Mouse (Mus musculus) heart, embryonic 13.5 days (tissue): Measurements from ENCODE around the gene Epyc. TPM values are rescaled to one million over a fixed set of nuclear protein-coding genes. Genes with fewer than 3 reads are reported as not detected.
A peak's percentile ranks its signal among the peaks of the same experiment; 100 is the strongest.

Experiments used
- ATAC-seq: fragments of 200-750 bp; cut with Nextera tagmentation; 2 replicates; pipeline ENCODE4 v1.8.0; 2017; ENCODE audit warnings: moderate TSS enrichment; ENCODE audit not compliant: insufficient number of reproducible peaks, low FRiP score, low TSS enrichment; ENCODE audit errors: extremely low read depth
- H3K27ac ChIP-seq: fragments of 300-500 bp; sonication (generic); replicated peaks from 2 replicates; pipeline ENCODE4 v1.5.1; 2015; ENCODE audit warnings: moderate library complexity, mild to moderate bottlenecking, inconsistent platforms
- H3K27me3 ChIP-seq: fragments of 300-500 bp; sonication (generic); replicated peaks from 2 replicates; pipeline ENCODE4 v1.6.1; 2015; ENCODE audit warnings: mild to moderate bottlenecking, inconsistent platforms
- H3K36me3 ChIP-seq: fragments of 300-500 bp; sonication (generic); 2 replicates; pipeline ENCODE4 v1.6.1; 2015; ENCODE audit warnings: mild to moderate bottlenecking, inconsistent platforms
- H3K4me1 ChIP-seq: fragments of 300-500 bp; sonication (generic); 2 replicates; pipeline ENCODE4 v1.6.1; 2015; ENCODE audit warnings: inconsistent platforms
- H3K4me2 ChIP-seq: fragments of 300-500 bp; sonication (generic); 2 replicates; pipeline ENCODE4 v1.6.1; 2015; ENCODE audit warnings: inconsistent platforms, mild to moderate bottlenecking, moderate library complexity
- H3K4me3 ChIP-seq: fragments of 300-500 bp; sonication (generic); 2 replicates; pipeline ENCODE4 v1.5.1; 2015; ENCODE audit warnings: moderate library complexity, mild to moderate bottlenecking, inconsistent platforms
- H3K9ac ChIP-seq: fragments of 300-500 bp; sonication (generic); 2 replicates; pipeline ENCODE4 v1.6.1; 2015; ENCODE audit warnings: inconsistent platforms, mild to moderate bottlenecking, moderate library complexity
- H3K9me3 ChIP-seq: fragments of 300-500 bp; sonication (generic); 2 replicates; pipeline ENCODE4 v1.6.1; 2016; ENCODE audit warnings: inconsistent platforms
- WGBS: fragments of 180-500 bp; shearing (Covaris S2); methylation state at CpG from one replicate; pipeline ENCODE4 v1.1.7; 2015; ENCODE audit warnings: mixed read lengths; 5-methylcytosine and 5-hydroxymethylcytosine counted together
- polyA plus RNA-seq: library from polyadenylated mRNA; unstranded; fragments of >200 nt; fragmentation: Nextera tagmentation; extraction: Ambion mirVana; gene quantifications from 2 replicates; pipeline ENCODE4 v1.2.1, GENCODE M21; 2015

Epyc gene
- polyA plus RNA-seq, 1 experiment from 2014 or later, result 0.76 TPM

DNA sequence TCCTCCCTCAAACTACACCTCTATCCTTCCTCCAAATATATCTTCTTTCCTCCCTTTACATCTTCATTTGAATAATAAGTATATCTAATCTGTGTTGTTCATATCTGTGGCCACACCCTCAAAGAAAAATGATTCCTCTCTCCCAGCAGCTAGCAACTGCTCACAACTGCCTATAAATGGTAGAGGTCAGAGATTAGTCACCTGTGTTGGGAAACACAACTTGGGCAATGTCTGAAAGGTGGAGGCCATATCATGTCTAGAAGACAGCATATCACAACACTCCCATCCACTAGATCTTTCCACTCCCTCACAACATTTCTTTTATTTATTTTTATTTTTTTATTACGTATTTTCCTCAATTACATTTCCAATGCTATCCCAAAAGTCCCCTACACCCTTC lies 15.6 kb downstream of the Epyc start:
- Histone ChIP-seq H3K9ac (no peak overlapping the region), H3K27me3 (no peaks in the 10 kb centered on the region), H3K27ac (no peak overlapping the region), H3K36me3 (no peaks in the 10 kb centered on the region), H3K4me3 (no peak overlapping the region), H3K9me3 (no peaks in the 10 kb centered on the region), H3K4me2 (no peak overlapping the region), H3K4me1 (no peaks in the 10 kb centered on the region)
- 61% methylated on average over 1 of the region's 1 CpGs for WGBS
- no peak for ATAC-seq

DNA sequence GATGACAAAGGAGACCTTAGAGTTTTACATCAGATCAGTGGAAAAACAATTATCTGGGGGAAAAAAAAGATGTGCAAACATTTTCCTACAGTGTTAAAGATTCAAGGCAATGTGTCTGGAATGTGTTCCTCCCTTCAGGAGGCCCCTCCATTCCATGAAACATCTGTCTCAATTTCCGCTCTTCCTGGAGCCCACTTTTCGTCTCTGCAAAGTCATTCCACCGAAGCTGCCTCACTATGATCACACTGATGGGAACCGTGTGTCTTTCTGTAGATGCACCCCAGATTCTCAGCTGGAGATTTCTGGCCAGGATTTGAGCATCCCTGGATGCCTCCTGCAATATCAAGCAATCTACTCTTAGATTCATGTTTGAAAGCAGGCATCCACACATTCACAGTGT lies 24.8 kb downstream of the Epyc start:
- Histone ChIP-seq H3K27me3 (no peaks in the 10 kb centered on the region), H3K9me3 (no peaks in the 10 kb centered on the region), H3K4me2 (no peak overlapping the region), H3K36me3 (no peaks in the 10 kb centered on the region), H3K4me3 (no peak overlapping the region), H3K4me1 (0 out of 2 replicates have a peak, but pooled peaks cover 8% of the 10 kb centered on the region), H3K9ac (no peak overlapping the region), H3K27ac (no peak overlapping the region; the same call in 1 of the 2 replicates)
- ATAC-seq, result no peak
- WGBS, result 54% methylated on average over 4 of the region's 4 CpGs

DNA sequence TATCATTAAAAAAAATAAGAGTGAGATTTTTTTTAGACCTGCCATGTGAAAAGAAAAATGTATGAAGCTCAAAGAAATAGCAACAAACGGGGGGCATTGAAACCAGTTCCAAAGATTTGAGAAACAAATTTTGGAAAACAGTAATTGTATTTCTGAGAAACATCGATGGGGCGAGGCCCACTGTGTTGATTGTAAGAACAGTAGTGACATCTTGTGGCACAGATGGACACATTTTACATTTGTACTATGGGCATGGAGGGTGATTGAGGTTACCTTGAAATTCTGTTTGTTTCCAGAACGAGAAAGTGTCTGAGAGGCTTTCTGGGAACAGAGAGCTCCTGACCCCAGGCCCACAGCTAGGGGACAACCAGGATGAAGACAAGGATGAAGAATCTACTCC lies 26.3 kb downstream of the Epyc start:
- ATAC-seq, result no peak
- WGBS, result 48% methylated on average over 4 of the region's 4 CpGs

DNA sequence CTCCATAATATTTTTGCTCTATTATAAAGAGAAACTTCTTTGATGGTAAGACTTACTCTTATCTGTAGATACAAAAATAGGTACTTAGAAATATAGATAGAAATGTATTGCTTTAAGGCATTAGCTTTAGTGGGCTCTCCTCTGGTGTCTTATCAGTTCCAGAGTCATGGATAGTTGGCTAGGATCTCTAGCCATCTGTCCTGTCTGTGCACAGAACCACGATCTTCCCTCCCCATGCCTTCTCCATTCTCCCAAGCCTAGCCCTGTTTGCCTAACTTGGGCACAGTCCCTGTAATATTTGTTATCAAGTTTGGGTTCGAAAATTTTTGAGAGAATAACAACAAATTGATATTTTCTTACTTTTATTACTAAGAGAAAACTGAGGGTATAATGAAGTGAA lies 29.4 kb downstream of the Epyc start:
- no peaks in the 10 kb centered on the region for H3K36me3 ChIP-seq
- H3K9me3 ChIP-seq, result no peaks in the 10 kb centered on the region
- WGBS, result 41% methylated on average over 2 of the region's 2 CpGs
- H3K4me3 ChIP-seq, result no peak overlapping the region
- H3K27ac ChIP-seq, result no peak overlapping the region
- 0 out of 2 replicates have a peak, but pooled peaks cover 7% of the 10 kb centered on the region for H3K4me1 ChIP-seq
- no peak overlapping the region for H3K4me2 ChIP-seq
- no peak for ATAC-seq
- H3K9ac ChIP-seq, result no peak overlapping the region
- no peaks in the 10 kb centered on the region for H3K27me3 ChIP-seq

More for the DNA sequence above, 26.3 kb downstream of the Epyc start:
- H3K4me1 ChIP-seq, result 0 out of 2 replicates have a peak, but pooled peaks cover 8% of the 10 kb centered on the region
- no peak overlapping the region for H3K4me3 ChIP-seq
- no peaks in the 10 kb centered on the region for H3K36me3 ChIP-seq
- H3K9ac ChIP-seq, result no peak overlapping the region
- H3K9me3 ChIP-seq, result no peaks in the 10 kb centered on the region
- H3K27me3 ChIP-seq, result no peaks in the 10 kb centered on the region
- H3K4me2 ChIP-seq, result no peak overlapping the region
- H3K27ac ChIP-seq, result no peak overlapping the region

DNA sequence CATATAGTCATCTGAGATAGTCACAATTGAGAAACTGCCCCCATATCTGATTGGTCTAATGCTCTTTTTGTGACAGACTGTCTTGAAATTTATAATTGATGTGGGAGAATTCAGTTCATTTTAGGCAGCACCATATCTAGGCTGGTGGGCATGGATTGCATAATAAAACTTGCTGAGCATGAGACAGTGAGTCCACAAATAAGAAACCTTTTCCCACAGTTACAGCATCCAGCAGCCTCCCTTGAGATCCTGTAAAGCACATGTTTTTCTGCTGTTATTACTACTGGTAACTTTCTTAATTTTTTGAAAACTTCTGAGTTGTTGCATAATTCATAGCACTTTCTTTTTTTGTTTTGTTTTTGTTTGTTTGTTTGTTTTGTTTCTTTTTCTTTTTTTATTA lies 39.1 kb downstream of the Epyc start:
- Histone ChIP-seq H3K9me3 (no peaks in the 10 kb centered on the region), H3K27me3 (no peaks in the 10 kb centered on the region), H3K36me3 (no peaks in the 10 kb centered on the region), H3K9ac (no peak overlapping the region), H3K4me1 (no peaks in the 10 kb centered on the region), H3K4me3 (no peak overlapping the region), H3K27ac (no peak overlapping the region), H3K4me2 (no peak overlapping the region)
- ATAC-seq, result no peak

DNA sequence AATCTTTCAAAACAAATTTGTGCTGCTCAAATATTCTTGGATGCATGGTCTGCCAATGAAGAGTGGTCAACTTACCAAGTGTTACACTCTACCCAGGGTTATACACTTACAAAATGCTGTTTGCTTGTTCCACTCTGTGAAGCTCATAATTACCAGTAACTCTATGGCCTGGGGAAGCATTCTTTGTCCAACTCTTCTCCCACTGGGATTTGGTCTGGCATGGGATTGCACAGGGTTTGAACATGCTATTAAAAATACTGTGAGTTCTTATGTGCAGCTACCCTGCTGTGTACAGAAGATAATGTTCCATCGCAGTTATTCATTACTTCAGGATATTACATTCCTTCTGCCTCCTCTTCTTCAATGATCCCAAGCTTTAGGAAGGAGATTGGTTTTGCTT lies 43.3 kb downstream of the Epyc start:
- Histone ChIP-seq H3K9ac (no peak overlapping the region), H3K4me3 (no peak overlapping the region), H3K36me3 (no peaks in the 10 kb centered on the region), H3K27ac (no peak overlapping the region), H3K4me2 (no peak overlapping the region), H3K4me1 (no peaks in the 10 kb centered on the region), H3K9me3 (no peaks in the 10 kb centered on the region), H3K27me3 (no peaks in the 10 kb centered on the region)
- no peak for ATAC-seq
- WGBS, result 79% methylated on average over 1 of the region's 1 CpGs

DNA sequence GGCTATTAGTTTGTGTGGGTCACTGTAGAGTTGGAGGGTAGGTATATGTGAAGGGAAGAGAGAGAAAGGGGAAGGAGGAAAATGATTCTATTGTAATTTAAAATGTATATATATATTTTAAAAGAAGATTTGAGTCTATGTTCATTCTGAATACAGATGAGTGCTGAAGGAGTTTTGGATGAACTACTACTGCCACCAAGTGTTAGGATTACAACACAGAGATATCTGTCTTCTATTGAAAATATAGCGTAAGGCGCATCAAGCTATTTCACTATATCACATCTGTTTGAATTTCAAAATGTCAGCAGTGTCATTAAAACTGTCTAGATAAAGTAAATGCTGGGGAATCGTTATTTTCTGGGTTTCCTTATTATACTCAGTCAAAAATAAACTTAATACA lies 45.6 kb downstream of the Epyc start:
- no peak for ATAC-seq
- 68% methylated on average over 3 of the region's 3 CpGs for WGBS
- Histone ChIP-seq H3K9ac (no peak overlapping the region), H3K36me3 (no peaks in the 10 kb centered on the region), H3K4me3 (no peak overlapping the region), H3K27me3 (no peaks in the 10 kb centered on the region), H3K9me3 (peaks cover 11% of the 10 kb centered on the region), H3K4me2 (no peak overlapping the region), H3K27ac (no peak overlapping the region), H3K4me1 (no peaks in the 10 kb centered on the region)

DNA sequence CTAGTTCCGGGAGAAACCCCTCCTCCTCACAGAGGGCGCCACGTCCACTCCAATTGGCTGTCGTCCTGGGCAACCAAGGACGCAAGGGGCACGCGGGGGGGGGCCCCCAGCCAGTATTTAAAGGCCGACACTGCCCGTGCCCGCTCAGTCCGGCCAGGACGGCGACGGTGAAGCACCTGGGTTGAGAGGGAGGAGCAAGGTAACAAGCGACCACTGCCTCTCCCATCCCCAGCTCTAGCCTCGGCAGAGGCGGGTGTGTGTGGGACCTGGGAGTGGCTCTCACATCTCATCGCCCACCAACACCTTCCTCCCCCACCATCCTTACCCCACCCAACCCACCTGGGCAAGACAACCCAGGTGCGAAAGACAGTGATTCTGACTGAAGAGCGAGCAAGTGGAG lies 49.0 kb downstream of the Epyc start, which contains the start of gene Ccer1:
TSS of gene Ccer1 (plus strand) at position 147 of the 400 bp plus-strand sequence.
- no peak within 1 kb of the TSS for H3K4me3 ChIP-seq
- H3K36me3 ChIP-seq, result no peaks in the 10 kb centered on the region
- H3K9me3 ChIP-seq, result peaks cover 11% of the 10 kb centered on the region
- peak within 1 kb of the TSS; percentile 6 for H3K4me2 ChIP-seq
- H3K27me3 ChIP-seq, result no peaks in the 10 kb centered on the region
- 65% methylated on average over 20 of the region's 20 CpGs for WGBS
- ATAC-seq, result no peak
- H3K9ac ChIP-seq, result no peak within 1 kb of the TSS
- H3K27ac ChIP-seq, result no peak within 1 kb of the TSS
- H3K4me1 ChIP-seq, result no peaks in the 10 kb centered on the region

DNA sequence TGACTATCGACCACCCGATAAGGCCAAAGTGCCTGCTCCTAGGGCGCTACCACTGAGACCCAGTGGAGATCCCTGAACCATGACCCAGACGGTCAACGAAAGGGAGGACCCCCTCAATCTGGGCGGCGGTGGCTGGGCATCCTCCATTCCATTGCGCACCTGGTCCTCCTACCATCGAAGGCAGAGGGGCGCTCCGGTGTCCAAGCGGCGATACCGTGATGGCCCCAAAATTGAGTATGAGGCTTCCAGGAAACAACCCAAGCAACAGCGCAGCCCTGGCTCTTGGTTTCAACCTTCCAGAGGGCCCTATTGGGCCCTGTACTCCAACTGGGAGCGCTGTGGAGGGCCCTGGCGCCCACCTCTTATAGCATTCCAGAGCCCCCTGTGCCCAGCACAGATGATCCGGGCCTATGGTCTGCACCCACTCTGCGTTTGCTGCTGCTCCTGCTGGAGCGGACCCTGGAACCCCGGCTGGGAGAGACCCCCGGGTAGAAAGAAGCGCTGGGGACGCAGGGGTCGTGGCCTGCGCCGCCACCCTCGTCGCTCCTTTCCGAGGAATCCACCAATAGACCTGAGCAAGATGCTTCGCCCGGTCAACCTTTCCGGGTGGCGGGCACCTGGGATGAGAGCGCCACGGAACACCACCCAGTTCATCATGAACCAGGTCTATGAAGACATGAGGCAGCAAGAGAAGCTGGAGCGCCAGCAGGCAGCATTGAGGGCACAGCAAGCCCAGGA lies 49.7 kb downstream of the Epyc start:
- Histone ChIP-seq H3K36me3 (no peaks in the 10 kb centered on the region), H3K9me3 (peaks cover 11% of the 10 kb centered on the region), H3K4me2 (no peak overlapping the region), H3K4me1 (no peaks in the 10 kb centered on the region), H3K27me3 (no peaks in the 10 kb centered on the region), H3K27ac (no peak overlapping the region), H3K9ac (no peak overlapping the region), H3K4me3 (no peak overlapping the region)
- 78% methylated on average over 37 of the region's 37 CpGs for WGBS
- no peak for ATAC-seq

DNA sequence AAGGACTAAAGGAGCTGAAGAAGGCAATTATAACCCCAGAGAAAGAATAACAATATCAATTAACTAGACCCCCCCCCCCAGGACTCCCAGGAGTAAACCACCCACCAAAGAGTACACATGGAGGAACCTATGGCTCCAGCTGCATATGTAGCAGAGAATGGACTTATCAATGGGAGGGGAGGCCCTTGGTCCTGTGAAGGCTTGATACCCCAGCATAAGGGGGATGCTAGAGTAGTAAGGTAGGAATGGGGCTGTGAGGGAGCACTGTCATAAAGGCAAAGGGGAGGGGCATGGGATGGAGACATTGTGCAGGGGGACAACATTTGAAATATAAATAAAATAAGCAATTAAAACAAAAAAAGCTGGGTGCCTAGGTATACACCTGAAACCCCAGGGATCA lies 58.5 kb downstream of the Epyc start:
- H3K27me3 ChIP-seq, result no peaks in the 10 kb centered on the region
- H3K9me3 ChIP-seq, result no peaks in the 10 kb centered on the region
- H3K27ac ChIP-seq, result no peak overlapping the region
- H3K36me3 ChIP-seq, result no peaks in the 10 kb centered on the region
- H3K4me2 ChIP-seq, result no peak overlapping the region
- no peaks in the 10 kb centered on the region for H3K4me1 ChIP-seq
- no peak overlapping the region for H3K9ac ChIP-seq
- ATAC-seq, result no peak
- H3K4me3 ChIP-seq, result no peak overlapping the region

DNA sequence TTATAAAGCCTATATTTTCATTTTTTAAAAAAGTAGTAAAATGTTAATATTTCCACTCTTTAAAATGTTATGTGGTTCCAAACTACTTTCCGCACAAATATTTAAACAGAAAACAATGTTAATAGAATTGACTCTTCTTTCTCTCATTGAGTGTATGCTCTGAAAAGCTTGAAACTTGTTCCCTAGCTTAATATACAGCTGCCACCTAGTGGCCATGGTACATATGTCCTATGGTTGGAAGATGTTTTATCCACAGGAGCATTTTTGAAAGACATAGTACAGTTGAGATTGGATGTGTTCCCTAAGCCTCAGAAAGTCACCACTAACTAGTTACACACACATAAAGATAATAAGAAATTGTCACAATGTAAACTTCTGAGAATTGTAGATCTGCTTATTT lies 60.7 kb downstream of the Epyc start:
- no peak overlapping the region for H3K4me3 ChIP-seq
- H3K27me3 ChIP-seq, result no peaks in the 10 kb centered on the region
- no peaks in the 10 kb centered on the region for H3K9me3 ChIP-seq
- no peaks in the 10 kb centered on the region for H3K36me3 ChIP-seq
- no peak for ATAC-seq
- no peak overlapping the region for H3K27ac ChIP-seq
- no peak overlapping the region for H3K9ac ChIP-seq
- 44% methylated on average over 1 of the region's 1 CpGs for WGBS
- H3K4me1 ChIP-seq, result no peaks in the 10 kb centered on the region
- no peak overlapping the region for H3K4me2 ChIP-seq

DNA sequence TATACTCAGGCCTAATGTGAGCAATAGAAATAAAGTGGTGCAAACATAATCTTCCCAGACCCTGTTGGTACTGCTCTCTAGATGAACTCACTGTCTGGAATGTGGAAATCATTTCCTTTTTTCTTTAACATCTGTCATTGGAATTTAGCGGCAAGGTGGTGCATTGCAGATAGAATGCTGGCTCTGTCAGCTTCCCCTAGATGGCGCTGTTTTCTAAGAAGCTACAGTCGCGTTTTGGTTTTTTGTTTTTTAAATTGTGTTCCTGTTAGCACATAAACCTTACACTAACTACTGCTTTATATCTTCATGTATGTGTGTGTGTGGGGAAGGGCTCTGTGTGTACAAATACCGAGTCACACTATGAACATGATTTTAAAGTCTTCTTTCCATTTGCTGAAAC lies 68.8 kb downstream of the Epyc start:
- peaks cover 20% of the 10 kb centered on the region for H3K4me1 ChIP-seq
- no peaks in the 10 kb centered on the region for H3K9me3 ChIP-seq
- H3K27me3 ChIP-seq, result no peaks in the 10 kb centered on the region
- H3K9ac ChIP-seq, result no peak overlapping the region
- no peak for ATAC-seq
- H3K36me3 ChIP-seq, result no peaks in the 10 kb centered on the region
- no peak overlapping the region for H3K27ac ChIP-seq
- 4% methylated on average over 5 of the region's 5 CpGs for WGBS
- no peak overlapping the region for H3K4me3 ChIP-seq
- no peak overlapping the region for H3K4me2 ChIP-seq
